Mouse (Mus musculus) liver, embryonic 15.5 days (tissue): ENCODE measurements around the gene Gm28047. TPM values are rescaled to one million over a fixed set of nuclear protein-coding genes. Genes with fewer than 3 reads are reported as not detected.
A peak's percentile ranks its signal among the peaks of the same experiment; 100 is the strongest.
"Not testable (repeated sequence)": the region's sequence is repeated elsewhere in the genome, so short reads cannot be mapped to it uniquely, and the experiment has no call there.

Experiments
- ATAC-seq: fragments of 200-750 bp; cut with Nextera tagmentation; 2 replicates; pipeline ENCODE4 v1.8.0; 2017; ENCODE audit warnings: moderate number of reproducible peaks, mild to moderate bottlenecking, moderate library complexity; ENCODE audit not compliant: insufficient read depth
- H3K27ac ChIP-seq: fragments of 300-500 bp; sonication (generic); replicated peaks from 2 replicates; pipeline ENCODE4 v1.5.1; 2015; ENCODE audit warnings: mild to moderate bottlenecking, inconsistent platforms
- H3K27me3 ChIP-seq: fragments of 300-500 bp; sonication (generic); 2 replicates; pipeline ENCODE4 v1.6.1; 2015; ENCODE audit warnings: mild to moderate bottlenecking, inconsistent platforms
- H3K36me3 ChIP-seq: fragments of 300-500 bp; sonication (generic); replicated peaks from 2 replicates; pipeline ENCODE4 v1.6.1; 2015; ENCODE audit warnings: moderate library complexity, mild to moderate bottlenecking, inconsistent platforms
- H3K4me1 ChIP-seq: fragments of 300-500 bp; sonication (generic); replicated peaks from 2 replicates; pipeline ENCODE4 v1.6.1; 2015; ENCODE audit warnings: inconsistent platforms
- H3K4me2 ChIP-seq: fragments of 300-500 bp; sonication (generic); 2 replicates; pipeline ENCODE4 v1.6.1; 2015; ENCODE audit warnings: moderate library complexity, mild to moderate bottlenecking, inconsistent platforms
- H3K4me3 ChIP-seq: fragments of 300-500 bp; sonication (generic); replicated peaks from 2 replicates; pipeline ENCODE4 v1.5.1; 2015; ENCODE audit warnings: mild to moderate bottlenecking, inconsistent platforms
- H3K9ac ChIP-seq: fragments of 300-500 bp; sonication (generic); 2 replicates; pipeline ENCODE4 v1.6.1; 2015; ENCODE audit warnings: moderate library complexity, mild to moderate bottlenecking, inconsistent platforms
- H3K9me3 ChIP-seq: fragments of 300-500 bp; sonication (generic); replicated peaks from 2 replicates; pipeline ENCODE4 v1.6.1; 2016; ENCODE audit warnings: inconsistent platforms
- WGBS: fragments of 180-500 bp; shearing (Covaris S2); methylation state at CpG from one replicate; pipeline ENCODE4 v1.1.7; 2015; ENCODE audit warnings: mixed read lengths; ENCODE audit not compliant: insufficient replicate concordance; 5-methylcytosine and 5-hydroxymethylcytosine counted together
- polyA plus RNA-seq: library from polyadenylated mRNA; unstranded; fragments of >200 nt; fragmentation: Nextera tagmentation; extraction: Ambion mirVana; gene quantifications from 2 replicates; pipeline ENCODE4 v1.2.1, GENCODE M21; 2015

Gm28047 gene
- polyA plus RNA-seq: not detected in 2 replicates

- peak; percentile 99 for ATAC-seq
- under 1% methylated on average over 51 of the region's 51 CpGs for WGBS
- H3K4me1 ChIP-seq: peaks cover 32% of the 10 kb centered on the region
- H3K36me3 ChIP-seq: no peaks in the 10 kb centered on the region
- peak within 1 kb of the TSS; percentile 95 for H3K27ac ChIP-seq
- H3K9me3 ChIP-seq: no peaks in the 10 kb centered on the region
- H3K9ac ChIP-seq: peak within 1 kb of the TSS; percentile 82
- H3K4me3 ChIP-seq: peak within 1 kb of the TSS; percentile 82
- peak within 1 kb of the TSS; percentile 87 for H3K4me2 ChIP-seq
- no peaks in the 10 kb centered on the region; the same call in 1 of the 2 replicates for H3K27me3 ChIP-seq
Measured at GRCm38 (mm10) chr15:102624970-102625686, at the start of gene Gm28047, which contains the start of gene Atf7. Gene Gm28047 (minus strand): TSS chr15:102625067. Gene Atf7 (minus strand): TSS chr15:102625464.

- WGBS: 18% methylated on average over 10 of the region's 10 CpGs
- peaks cover 30% of the 10 kb centered on the region for H3K4me1 ChIP-seq
- H3K27me3 ChIP-seq: peaks cover 42% of the 10 kb centered on the region
- ATAC-seq: no peak
- no peak overlapping the region for H3K9ac ChIP-seq
- H3K36me3 ChIP-seq: peaks cover 12% of the 10 kb centered on the region; the same call in 1 of the 2 replicates
- peak overlapping the region; percentile 39; the same call in 1 of the 2 replicates for H3K4me2 ChIP-seq
- H3K27ac ChIP-seq: no peak overlapping the region
- no peak overlapping the region for H3K4me3 ChIP-seq
- no peaks in the 10 kb centered on the region for H3K9me3 ChIP-seq
Measured at GRCm38 (mm10) chr15:102673548-102673947, 48.7 kb upstream of the Gm28047 start.

GRCm38 (mm10) chr15:102672215-102673071, 47.6 kb upstream of the Gm28047 start, which contains the start of gene Atp5g2:
Gene Atp5g2 (minus strand): TSS chr15:102672352.
- H3K27ac ChIP-seq: peak within 1 kb of the TSS; percentile 80
- H3K4me3 ChIP-seq: peak within 1 kb of the TSS; percentile 82
- H3K27me3 ChIP-seq: peaks cover 42% of the 10 kb centered on the region
- H3K4me2 ChIP-seq: peak within 1 kb of the TSS; percentile 79
- H3K9ac ChIP-seq: peak within 1 kb of the TSS; percentile 52
- H3K9me3 ChIP-seq: no peaks in the 10 kb centered on the region
- 13% methylated on average over 37 of the region's 37 CpGs for WGBS
- no peak for ATAC-seq
- H3K36me3 ChIP-seq: peaks cover 22% of the 10 kb centered on the region
- peaks cover 30% of the 10 kb centered on the region for H3K4me1 ChIP-seq

GRCm38 (mm10) chr15:102671721-102672214, 46.9 kb upstream of the Gm28047 start:
- peaks cover 30% of the 10 kb centered on the region for H3K4me1 ChIP-seq
- peak overlapping the region; percentile 79 for H3K4me2 ChIP-seq
- peaks cover 29% of the 10 kb centered on the region for H3K36me3 ChIP-seq
- WGBS: 1% methylated on average over 33 of the region's 34 CpGs
- no peaks in the 10 kb centered on the region for H3K9me3 ChIP-seq
- peak overlapping the region; percentile 82 for H3K4me3 ChIP-seq
- H3K27ac ChIP-seq: peak overlapping the region; percentile 80
- no peak for ATAC-seq
- H3K27me3 ChIP-seq: peaks cover 42% of the 10 kb centered on the region
- peak overlapping the region; percentile 52 for H3K9ac ChIP-seq

GRCm38 (mm10) chr15:102670767-102671575, 46.1 kb upstream of the Gm28047 start:
- under 1% methylated on average over 53 of the region's 53 CpGs for WGBS
- H3K27ac ChIP-seq: peak overlapping the region; percentile 81
- peak overlapping the region; percentile 87 for H3K9ac ChIP-seq
- no peaks in the 10 kb centered on the region for H3K9me3 ChIP-seq
- H3K27me3 ChIP-seq: peaks cover 42% of the 10 kb centered on the region
- ATAC-seq: peak; percentile 93
- peak overlapping the region; percentile 82 for H3K4me3 ChIP-seq
- H3K4me2 ChIP-seq: peak overlapping the region; percentile 79
- H3K36me3 ChIP-seq: peaks cover 37% of the 10 kb centered on the region
- H3K4me1 ChIP-seq: peaks cover 33% of the 10 kb centered on the region

- H3K36me3 ChIP-seq: peaks cover 43% of the 10 kb centered on the region
- peak overlapping the region; percentile 81 for H3K27ac ChIP-seq
- peak overlapping the region; percentile 87 for H3K9ac ChIP-seq
- WGBS: 5% methylated on average over 6 of the region's 6 CpGs
- H3K4me1 ChIP-seq: peaks cover 33% of the 10 kb centered on the region
- H3K4me2 ChIP-seq: peak overlapping the region; percentile 79
- peak; percentile 14; the same call in 1 of the 2 replicates for ATAC-seq
- peaks cover 42% of the 10 kb centered on the region for H3K27me3 ChIP-seq
- no peaks in the 10 kb centered on the region for H3K9me3 ChIP-seq
- peak overlapping the region; percentile 82 for H3K4me3 ChIP-seq
Measured at GRCm38 (mm10) chr15:102670281-102670680, 45.4 kb upstream of the Gm28047 start.

GRCm38 (mm10) chr15:102669571-102669970, 44.7 kb upstream of the Gm28047 start:
- Histone ChIP-seq H3K27me3 (peaks cover 36% of the 10 kb centered on the region), H3K27ac (no peak overlapping the region), H3K9ac (peak overlapping the region; percentile 87; the same call in 1 of the 2 replicates), H3K4me2 (peak overlapping the region; percentile 79), H3K4me1 (peaks cover 33% of the 10 kb centered on the region), H3K4me3 (peak overlapping the region; percentile 82), H3K9me3 (no peaks in the 10 kb centered on the region), H3K36me3 (peaks cover 50% of the 10 kb centered on the region)
- no peak for ATAC-seq
- 71% methylated on average over 8 of the region's 8 CpGs for WGBS

- Histone ChIP-seq H3K27ac (no peak overlapping the region), H3K27me3 (no peaks in the 10 kb centered on the region), H3K9me3 (no peaks in the 10 kb centered on the region), H3K4me1 (peaks cover 19% of the 10 kb centered on the region), H3K36me3 (peaks cover 86% of the 10 kb centered on the region), H3K4me3 (no peak overlapping the region), H3K4me2 (no peak overlapping the region), H3K9ac (no peak overlapping the region)
- 29% methylated on average over 4 of the region's 4 CpGs for WGBS
- no peak for ATAC-seq
Measured at GRCm38 (mm10) chr15:102665494-102665893, 40.6 kb upstream of the Gm28047 start.

GRCm38 (mm10) chr15:102663825-102664224, 39.0 kb upstream of the Gm28047 start:
- no peak for ATAC-seq

GRCm38 (mm10) chr15:102662601-102663000, 37.7 kb upstream of the Gm28047 start:
- not testable (repeated sequence) for H3K27ac ChIP-seq, H3K4me2 ChIP-seq, H3K9ac ChIP-seq, ATAC-seq, H3K4me3 ChIP-seq, H3K27me3 ChIP-seq, H3K9me3 ChIP-seq
- WGBS: no CpG with 5 or more reads among the region's 2 CpGs
- Histone ChIP-seq H3K4me1 (peaks cover 12% of the 10 kb centered on the region), H3K36me3 (peaks cover 69% of the 10 kb centered on the region)

More at GRCm38 (mm10) chr15:102663825-102664224, 39.0 kb upstream of the Gm28047 start:
- Histone ChIP-seq H3K4me3 (no peak overlapping the region), H3K36me3 (peaks cover 81% of the 10 kb centered on the region), H3K27ac (no peak overlapping the region), H3K9ac (no peak overlapping the region), H3K9me3 (no peaks in the 10 kb centered on the region), H3K4me1 (peaks cover 12% of the 10 kb centered on the region), H3K27me3 (no peaks in the 10 kb centered on the region), H3K4me2 (no peak overlapping the region)
- 86% methylated on average over 8 of the region's 8 CpGs for WGBS
